Mouse (Mus musculus): ENCODE results near the gene Chit1.

DNA sequence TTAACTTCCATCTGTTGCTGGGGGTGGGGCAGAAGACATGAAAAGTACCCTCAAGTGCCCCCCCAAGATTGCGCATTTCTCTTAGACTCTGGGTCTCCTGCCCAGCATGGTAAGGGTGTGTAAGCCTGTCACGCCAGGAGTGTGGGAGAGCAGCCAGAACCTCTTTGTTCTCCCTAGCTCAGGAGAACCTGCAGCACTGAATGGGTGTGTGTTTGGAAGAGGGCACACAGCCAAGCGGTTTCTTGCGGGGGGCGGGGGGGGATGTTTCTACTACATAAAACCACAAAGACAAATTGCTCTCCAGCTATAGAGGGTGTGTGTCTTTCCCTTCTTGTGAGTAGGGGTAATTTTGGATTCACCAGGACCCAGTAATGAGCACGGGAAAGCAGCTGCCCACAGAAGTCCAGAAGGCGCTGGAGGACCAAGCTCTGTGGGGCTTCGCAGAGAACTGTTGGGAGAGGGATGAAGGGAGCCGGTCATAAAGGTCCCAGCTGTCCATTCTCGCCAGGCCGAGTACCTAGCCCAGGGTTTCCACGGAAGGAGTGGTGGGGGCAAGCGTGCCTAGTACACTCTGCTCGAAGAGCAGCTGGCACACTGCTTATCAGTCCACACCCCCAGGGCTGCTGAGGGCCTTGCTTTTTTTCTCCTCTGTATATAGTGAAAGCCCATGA, 14.6 kb upstream of the Chit1 start:
- TF ChIP-seq CHD2 (IDR thresholded peaks at IDR 0.05; ENCODE audit: low read length) (no peak), ZC3H11A (IDR thresholded peaks at IDR 0.05; ENCODE audit: low read depth, low read length) (no peak), ETS1 (IDR thresholded peaks at IDR 0.05; ENCODE audit: low read depth, low read length) (peak; percentile 70), KAT2A (conservative IDR thresholded peaks at IDR 0.05; ENCODE audit: low read depth, low read length) (no peak; the same call in 1 of the 2 replicates), CTCF (IDR thresholded peaks at IDR 0.05 in 2 of 3, conservative IDR thresholded peaks at IDR 0.05 in 1 of 3; ENCODE audit: control insufficient read depth in 1 of 3, insufficient read depth in 1 of 3, low read depth in 2 of 3, low read length in 3 of 3, poor library complexity in 1 of 3, severe bottlenecking in 1 of 3) (no peak), USF2 (IDR thresholded peaks at IDR 0.05; ENCODE audit: borderline replicate concordance in 1 of 2, insufficient read depth in 1 of 2, low read depth in 1 of 2, low read length in 2 of 2) (no peak), MAX (IDR thresholded peaks at IDR 0.05; ENCODE audit: low read length) (0 out of 2 replicates have a peak, but pooled peaks have one; percentile 4)

Data from MEL (cell line).